Mouse (Mus musculus) adrenal gland (tissue): Measurements from ENCODE around the gene Igf2.

ENCODE experiments used
- microRNA-seq, 2 experiments: library from miRNA; unstranded; fragments of <30 nt; microRNA quantifications; one replicate each; pipeline ENCODE4; 2019

Gene Igf2

Small RNA genes within 50 kb of the gene (microRNA-seq; reads per million reads assigned to microRNA genes)
- 13.3 to 26.2 reads per million in 2 experiments for gene Mir483
